Mouse (Mus musculus) common myeloid progenitor, adult 5-6 weeks (primary cell): Measurements from ENCODE around the gene Adamts12. TPM values are rescaled to one million over a fixed set of nuclear protein-coding genes. Genes with fewer than 3 reads are reported as not detected.

Experiments used
- ATAC-seq: replicated peaks from 2 replicates; pipeline ENCODE4 v1.8.0; 2016; ENCODE audit warnings: low read depth, mild to moderate bottlenecking, moderate TSS enrichment, inconsistent platforms; ENCODE audit not compliant: poor library complexity, severe bottlenecking
- total RNA-seq: library from RNA; stranded (forward); fragments of 200-1000, 187-1606 nt; gene quantifications from 2 replicates; pipeline ENCODE4 v1.2.3, GENCODE M21; 2017

Gene Adamts12
- total RNA-seq, 1 experiment from 2014 or later: 0.59 TPM

GRCm38 (mm10) chr15:11279273-11280080, 214.9 kb downstream of the Adamts12 start:
- ATAC-seq: no peak

DNA sequence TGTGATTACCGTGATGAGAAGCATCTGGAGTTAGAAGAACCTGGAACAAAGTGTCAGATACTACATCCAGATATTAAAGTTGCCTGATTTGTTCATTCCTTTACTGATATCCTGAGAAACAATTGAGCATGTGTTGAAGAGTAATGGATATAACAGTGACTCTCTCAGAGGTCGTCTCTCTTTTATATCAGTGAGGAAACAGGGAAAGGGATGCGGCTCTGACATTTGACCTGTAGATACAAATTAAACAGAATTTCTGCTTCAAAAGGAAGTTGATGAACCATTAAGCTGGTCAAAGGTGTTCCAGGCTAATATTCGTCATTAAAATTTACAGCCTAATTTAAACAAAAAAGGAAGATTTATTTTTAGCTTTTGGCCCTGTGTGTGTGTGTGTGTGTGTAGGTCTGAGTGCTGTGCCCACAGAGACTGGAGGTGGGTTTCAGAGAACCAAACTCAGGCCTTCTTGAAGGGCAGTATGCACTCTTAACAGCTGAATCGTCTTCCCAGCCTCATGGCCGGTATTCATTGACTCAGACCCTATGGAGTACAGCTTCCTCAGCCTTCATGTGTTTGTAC, 216.2 kb downstream of the Adamts12 start:
- no peak for ATAC-seq

- ATAC-seq: no peak
These were observed 218.6 kb downstream of the Adamts12 start for GRCm38 (mm10) chr15:11283171-11283570.

- ATAC-seq: no peak
These were observed 223.2 kb downstream of the Adamts12 start for GRCm38 (mm10) chr15:11287780-11288179.

DNA sequence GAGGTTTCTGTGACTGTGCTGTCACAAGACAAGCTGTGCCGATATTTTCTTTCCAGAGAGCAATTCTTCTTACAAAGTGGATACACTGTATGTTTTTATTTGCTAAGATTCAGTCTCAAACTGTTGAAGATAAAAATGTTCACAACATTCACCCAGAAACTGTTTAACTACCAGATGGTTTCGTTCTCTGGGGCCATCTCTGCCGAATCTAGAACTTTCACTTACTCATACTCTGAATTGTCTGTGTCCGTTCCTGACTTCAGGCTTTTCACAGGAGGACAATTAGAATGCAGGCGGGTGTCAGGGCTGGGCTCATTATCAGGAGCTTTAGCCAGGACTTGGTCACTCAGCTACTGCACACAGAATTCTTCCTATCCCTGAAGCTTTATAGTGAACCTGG, 227.7 kb downstream of the Adamts12 start:
- no peak for ATAC-seq

GRCm38 (mm10) chr15:11295016-11295415, 230.4 kb downstream of the Adamts12 start:
- no peak for ATAC-seq

GRCm38 (mm10) chr15:11297960-11298359, 233.4 kb downstream of the Adamts12 start:
- no peak for ATAC-seq

GRCm38 (mm10) chr15:11317077-11317476, 252.5 kb downstream of the Adamts12 start:
- no peak for ATAC-seq

GRCm38 (mm10) chr15:11320481-11320880, 255.9 kb downstream of the Adamts12 start:
- peak; percentile 72 for ATAC-seq

DNA sequence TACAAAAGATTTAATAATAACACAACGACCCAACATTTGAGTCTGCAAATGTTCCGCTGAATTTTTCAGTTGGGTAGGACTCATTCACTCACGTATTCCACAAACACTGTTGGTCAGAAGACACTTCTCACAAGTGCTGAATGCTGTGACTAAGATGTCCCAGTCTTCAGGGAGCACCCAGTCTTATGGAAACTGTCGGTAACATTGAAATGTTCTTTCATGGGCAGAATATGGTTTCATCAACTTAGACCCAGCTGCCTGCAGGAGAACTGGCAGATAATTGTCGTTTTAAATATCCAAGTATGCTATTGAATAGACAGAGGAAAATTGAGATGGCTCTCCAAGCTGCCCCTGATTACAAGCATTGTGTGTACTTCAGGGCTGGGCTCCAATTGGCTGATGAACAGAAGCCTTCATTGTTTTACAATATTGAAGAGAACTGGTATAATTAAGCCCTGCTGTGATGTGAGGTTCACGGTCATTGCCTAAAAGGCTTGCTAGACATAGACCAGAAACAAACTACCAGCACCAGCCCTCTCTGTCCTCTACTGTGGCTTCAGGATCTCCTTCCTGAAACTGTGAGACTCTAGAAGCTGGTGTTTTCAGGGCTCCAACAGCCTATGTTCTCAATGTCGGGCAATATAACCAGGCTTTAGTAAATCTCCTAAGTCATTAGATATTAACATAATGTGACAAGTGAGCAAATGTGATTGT, 275.0 kb downstream of the Adamts12 start:
- ATAC-seq: no peak

GRCm38 (mm10) chr15:11355865-11356264, 291.3 kb downstream of the Adamts12 start:
- no peak for ATAC-seq

- ATAC-seq: no peak
These were observed 292.9 kb downstream of the Adamts12 start for GRCm38 (mm10) chr15:11357501-11357900.

DNA sequence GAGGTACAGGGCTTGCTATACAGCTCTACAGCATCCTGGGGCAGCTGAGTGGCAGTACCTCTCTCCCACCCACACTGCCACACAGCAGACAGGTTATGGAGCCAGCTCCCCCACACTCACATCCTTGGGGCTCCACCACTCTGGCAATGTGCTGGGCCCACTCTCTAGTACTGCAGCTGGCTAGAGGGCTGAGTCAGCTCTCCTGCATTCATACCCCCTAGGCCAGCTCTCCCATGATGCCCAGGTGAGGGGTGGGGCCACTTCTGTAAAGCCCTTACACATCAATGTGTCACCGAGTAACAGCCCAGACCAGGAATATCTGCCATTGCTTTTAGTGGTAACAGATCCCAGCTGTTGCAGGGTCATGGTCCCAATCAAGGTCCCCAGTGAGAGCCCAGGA, 296.3 kb downstream of the Adamts12 start:
- ATAC-seq: no peak

DNA sequence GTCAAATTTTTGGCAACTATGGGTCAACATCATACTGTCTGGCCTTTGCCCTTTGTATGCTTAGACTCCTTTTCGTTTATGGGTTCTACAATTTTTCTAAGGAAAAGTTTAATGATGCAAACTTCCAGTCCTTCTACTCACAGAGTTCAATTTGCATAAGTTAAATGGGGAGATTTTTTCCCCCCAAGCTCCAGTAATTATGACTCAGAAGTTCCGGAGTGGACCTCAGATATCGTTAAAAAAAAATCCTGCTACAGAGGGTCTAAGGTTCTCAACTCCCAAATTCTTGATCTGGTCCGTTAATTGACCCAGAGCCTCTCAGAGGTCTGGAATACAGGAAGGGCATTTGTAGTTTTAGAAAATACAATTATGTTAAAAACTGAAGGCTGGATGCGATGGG, 297.2 kb downstream of the Adamts12 start:
- ATAC-seq: no peak

DNA sequence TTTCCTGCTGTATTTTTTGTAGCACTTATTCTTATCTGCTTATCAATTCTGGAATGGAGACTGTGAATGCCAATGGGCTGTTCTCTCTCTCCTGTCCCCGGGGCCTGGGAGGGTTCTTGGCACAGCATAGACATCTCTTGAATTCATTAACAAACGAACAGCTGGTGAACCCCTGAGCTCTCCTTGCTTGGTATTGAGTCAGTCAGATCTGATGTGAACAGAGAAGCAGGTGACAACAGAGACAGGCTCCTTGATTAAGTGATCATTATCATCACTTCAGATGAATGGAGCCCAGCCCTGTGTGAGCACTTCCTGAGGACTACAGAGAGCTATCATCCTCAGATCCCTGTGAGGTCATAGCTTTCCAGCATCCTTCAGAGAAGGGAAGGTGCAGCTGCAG, 299.5 kb downstream of the Adamts12 start:
- no peak for ATAC-seq

DNA sequence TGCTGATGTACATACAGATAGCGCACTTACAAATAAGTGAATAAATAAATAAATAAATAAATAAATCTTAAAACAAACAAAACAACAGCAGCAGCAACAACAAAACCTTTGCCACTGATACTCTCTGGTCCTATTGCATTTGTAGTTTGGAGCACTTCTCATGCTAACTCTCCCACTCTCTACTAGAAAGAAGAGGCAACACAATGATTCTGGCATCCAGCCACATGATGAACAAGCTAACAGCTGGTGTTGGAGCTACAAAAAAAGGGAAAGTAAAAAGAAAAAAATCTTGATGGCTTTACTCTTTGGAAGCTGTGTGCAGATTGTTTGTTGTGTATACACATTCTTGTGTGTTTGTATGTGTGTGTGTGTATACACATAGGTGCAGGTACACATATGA, 300.2 kb downstream of the Adamts12 start:
- ATAC-seq: no peak

DNA sequence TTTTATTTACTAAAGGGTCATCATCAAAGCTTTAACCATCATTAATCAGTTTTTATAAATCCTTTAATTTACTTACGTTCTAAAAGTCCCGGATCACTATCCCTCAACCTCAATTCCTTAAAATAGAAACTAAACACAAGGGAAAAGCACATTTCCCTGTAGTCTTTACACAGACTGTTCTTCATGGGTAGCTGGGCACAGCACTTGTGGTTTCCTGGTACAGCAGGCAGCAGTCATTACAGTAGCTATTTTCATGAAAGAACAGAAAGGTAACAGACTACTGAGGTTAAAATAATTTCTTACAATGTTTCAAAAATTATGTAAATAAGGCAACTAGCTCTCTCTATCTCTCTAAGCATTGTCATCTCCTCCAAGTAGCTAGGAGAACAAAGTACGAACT, 305.0 kb downstream of the Adamts12 start:
- no peak for ATAC-seq

DNA sequence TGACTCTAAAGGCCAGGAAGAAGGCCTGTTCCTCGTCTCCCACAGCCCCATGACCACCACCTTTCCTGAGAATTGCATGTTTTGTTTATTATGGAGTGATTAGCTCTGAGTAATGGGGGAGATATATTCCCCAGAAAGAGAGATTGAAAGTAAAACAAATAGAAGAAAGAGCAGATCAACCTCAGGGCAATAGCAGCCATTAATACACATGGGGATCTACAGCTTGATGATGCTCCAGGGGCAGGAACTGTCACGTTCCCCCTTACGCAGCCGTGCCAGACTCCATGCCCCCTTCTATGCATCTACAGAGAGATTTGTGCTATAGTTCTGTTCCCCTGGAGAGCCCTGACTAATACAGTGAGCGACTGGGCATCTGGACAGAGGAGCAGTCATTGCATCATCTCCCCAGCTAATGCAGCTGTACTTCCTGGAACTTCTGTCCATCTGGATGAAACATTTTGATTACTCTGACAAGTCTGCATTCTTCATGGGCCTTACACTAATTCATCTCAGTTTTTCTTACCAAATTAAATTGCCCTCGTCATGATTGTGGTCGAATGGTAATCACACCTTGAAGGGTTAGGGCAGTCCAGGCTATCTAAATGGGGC, 306.0 kb downstream of the Adamts12 start:
- no peak for ATAC-seq

- no peak for ATAC-seq
These were observed 315.0 kb downstream of the Adamts12 start for GRCm38 (mm10) chr15:11379431-11380086.

- ATAC-seq: peak; percentile 84
These were observed 315.5 kb downstream of the Adamts12 start for GRCm38 (mm10) chr15:11380087-11380530.
